Mouse (Mus musculus) midbrain, embryonic 16.5 days (tissue): ENCODE measurements around the gene Cbr2. TPM values are rescaled to one million over a fixed set of nuclear protein-coding genes. Genes with fewer than 3 reads are reported as not detected.
"Not testable (repeated sequence)": the region's sequence is repeated elsewhere in the genome, so short reads cannot be mapped to it uniquely, and the experiment has no call there.

ENCODE experiments used
- ATAC-seq: fragments of 200-750 bp; cut with Nextera tagmentation; 2 replicates; pipeline ENCODE4 v1.8.0; 2017; ENCODE audit warnings: moderate TSS enrichment
- H3K27ac ChIP-seq: fragments of 300-500 bp; sonication (generic); 2 replicates; pipeline ENCODE4 v1.5.1; 2014; ENCODE audit warnings: mild to moderate bottlenecking, low read length, mixed read lengths
- H3K27me3 ChIP-seq: fragments of 300-500 bp; sonication (generic); 2 replicates; pipeline ENCODE4 v1.6.1; 2014; ENCODE audit warnings: low read depth, low read length, mixed read lengths; ENCODE audit not compliant: control insufficient read depth, insufficient read depth
- H3K36me3 ChIP-seq: fragments of 300-500 bp; sonication (generic); 2 replicates; pipeline ENCODE4 v1.6.1; 2014; ENCODE audit warnings: mild to moderate bottlenecking, low read length, moderate library complexity, mixed read lengths; ENCODE audit not compliant: control insufficient read depth, insufficient read depth
- H3K4me1 ChIP-seq: fragments of 300-500 bp; sonication (generic); 2 replicates; pipeline ENCODE4 v1.6.1; 2014; ENCODE audit warnings: mild to moderate bottlenecking, low read length, mixed read lengths; ENCODE audit not compliant: control insufficient read depth, insufficient read depth
- H3K4me2 ChIP-seq: fragments of 300-500 bp; sonication (generic); 2 replicates; pipeline ENCODE4 v1.6.1; 2014; ENCODE audit warnings: mild to moderate bottlenecking, low read length, mixed read lengths
- H3K4me3 ChIP-seq: fragments of 300-500 bp; sonication (generic); 2 replicates; pipeline ENCODE4 v1.5.1; 2014; ENCODE audit warnings: low read depth, mild to moderate bottlenecking, low read length, moderate library complexity, mixed read lengths
- H3K9ac ChIP-seq: fragments of 300-500 bp; sonication (generic); 2 replicates; pipeline ENCODE4 v1.6.1; 2014; ENCODE audit warnings: low read depth, low read length, mixed read lengths
- H3K9me3 ChIP-seq: fragments of 300-500 bp; sonication (generic); replicated peaks from 2 replicates; pipeline ENCODE4 v1.6.1; 2014; ENCODE audit warnings: mild to moderate bottlenecking, low read length, mixed read lengths; ENCODE audit not compliant: control insufficient read depth, poor library complexity, severe bottlenecking
- WGBS: fragments of 180-500 bp; shearing (Covaris S2); extraction: QIAGEN DNeasy Blood & Tissue Kit; methylation state at CpG from one replicate; pipeline ENCODE4 v1.1.7; 2014; 5-methylcytosine and 5-hydroxymethylcytosine counted together
- polyA plus RNA-seq: library from polyadenylated mRNA; unstranded; fragments of >200 nt; fragmentation: Nextera tagmentation; extraction: Ambion mirVana; gene quantifications from 2 replicates; pipeline ENCODE4 v1.2.1, GENCODE M21; 2015

Cbr2 gene
- 0.87 and 1.6 TPM in 2 replicates for polyA plus RNA-seq

GRCm38 (mm10) chr11:120731858-120732680, at the start of gene Cbr2:
Cbr2 (minus strand) TSS chr11:120732114.
- no peaks in the 10 kb centered on the region; the same call in 1 of the 2 replicates for H3K27me3 ChIP-seq
- WGBS = 73% methylated on average over 12 of the region's 12 CpGs
- H3K27ac ChIP-seq = no peak within 1 kb of the TSS
- H3K4me1 ChIP-seq = peaks cover 2% of the 10 kb centered on the region; the same call in 1 of the 2 replicates
- H3K9me3 ChIP-seq = no peaks in the 10 kb centered on the region
- H3K9ac ChIP-seq = no peak within 1 kb of the TSS
- no peak within 1 kb of the TSS for H3K4me2 ChIP-seq
- no peak for ATAC-seq
- no peaks in the 10 kb centered on the region for H3K36me3 ChIP-seq
- H3K4me3 ChIP-seq = no peak within 1 kb of the TSS

- Histone ChIP-seq H3K36me3 (peaks cover 13% of the 10 kb centered on the region; the same call in 1 of the 2 replicates), H3K4me1 (peaks cover 19% of the 10 kb centered on the region)
- not testable (repeated sequence) for ATAC-seq, H3K9me3 ChIP-seq, H3K9ac ChIP-seq, H3K4me2 ChIP-seq, H3K4me3 ChIP-seq, H3K27ac ChIP-seq, H3K27me3 ChIP-seq
- WGBS = 95% methylated on average over 6 of the region's 6 CpGs
Observed at GRCm38 (mm10) chr11:120781361-120781760, 49.4 kb upstream of the Cbr2 start.

GRCm38 (mm10) chr11:120779876-120780275, 48.0 kb upstream of the Cbr2 start:
- Histone ChIP-seq H3K9me3 (no peaks in the 10 kb centered on the region), H3K4me1 (peaks cover 10% of the 10 kb centered on the region), H3K9ac (no peak overlapping the region), H3K4me3 (no peak overlapping the region), H3K27me3 (no peaks in the 10 kb centered on the region), H3K36me3 (peaks cover 13% of the 10 kb centered on the region; the same call in 1 of the 2 replicates), H3K4me2 (no peak overlapping the region), H3K27ac (no peak overlapping the region)
- ATAC-seq = no peak
- WGBS = 74% methylated on average over 1 of the region's 1 CpGs

GRCm38 (mm10) chr11:120777123-120777522, 45.2 kb upstream of the Cbr2 start:
- no peak for ATAC-seq
- H3K4me1 ChIP-seq = no peaks in the 10 kb centered on the region; the same call in 1 of the 2 replicates
- no peaks in the 10 kb centered on the region for H3K9me3 ChIP-seq
- no peak overlapping the region for H3K4me2 ChIP-seq
- no peak overlapping the region for H3K27ac ChIP-seq
- H3K27me3 ChIP-seq = no peaks in the 10 kb centered on the region
- H3K4me3 ChIP-seq = no peak overlapping the region
- H3K9ac ChIP-seq = no peak overlapping the region
- peaks cover 13% of the 10 kb centered on the region; the same call in 1 of the 2 replicates for H3K36me3 ChIP-seq
- 27% methylated on average over 6 of the region's 6 CpGs for WGBS

- Histone ChIP-seq H3K36me3 (peaks cover 6% of the 10 kb centered on the region; the same call in 1 of the 2 replicates), H3K4me2 (no peak overlapping the region), H3K27ac (no peak overlapping the region), H3K27me3 (no peaks in the 10 kb centered on the region), H3K4me1 (no peaks in the 10 kb centered on the region; the same call in 1 of the 2 replicates), H3K9ac (no peak overlapping the region), H3K4me3 (no peak overlapping the region), H3K9me3 (no peaks in the 10 kb centered on the region)
- 29% methylated on average over 15 of the region's 15 CpGs for WGBS
- peak; percentile 83 for ATAC-seq
Observed at GRCm38 (mm10) chr11:120775774-120776469, 44.0 kb upstream of the Cbr2 start.

GRCm38 (mm10) chr11:120773463-120774190, 41.7 kb upstream of the Cbr2 start:
- 87% methylated on average over 7 of the region's 7 CpGs for WGBS

GRCm38 (mm10) chr11:120772749-120773148, 40.8 kb upstream of the Cbr2 start:
- Histone ChIP-seq H3K4me2 (no peak overlapping the region), H3K27me3 (no peaks in the 10 kb centered on the region), H3K4me3 (no peak overlapping the region), H3K36me3 (no peaks in the 10 kb centered on the region), H3K9me3 (no peaks in the 10 kb centered on the region), H3K27ac (no peak overlapping the region), H3K4me1 (no peaks in the 10 kb centered on the region; the same call in 1 of the 2 replicates), H3K9ac (no peak overlapping the region)
- ATAC-seq = no peak
- WGBS = 81% methylated on average over 3 of the region's 3 CpGs

More at GRCm38 (mm10) chr11:120773463-120774190, 41.7 kb upstream of the Cbr2 start:
- Histone ChIP-seq H3K4me3 (no peak overlapping the region), H3K9me3 (no peaks in the 10 kb centered on the region), H3K9ac (no peak overlapping the region; the same call in 1 of the 2 replicates), H3K27me3 (no peaks in the 10 kb centered on the region), H3K27ac (no peak overlapping the region), H3K4me2 (no peak overlapping the region), H3K36me3 (no peaks in the 10 kb centered on the region), H3K4me1 (no peaks in the 10 kb centered on the region; the same call in 1 of the 2 replicates)
- ATAC-seq = no peak

GRCm38 (mm10) chr11:120768206-120768605, 36.3 kb upstream of the Cbr2 start:
- H3K9me3 ChIP-seq = no peaks in the 10 kb centered on the region
- ATAC-seq = no peak
- H3K4me1 ChIP-seq = no peaks in the 10 kb centered on the region
- no peaks in the 10 kb centered on the region for H3K36me3 ChIP-seq
- no peak overlapping the region for H3K4me2 ChIP-seq
- no peak overlapping the region for H3K4me3 ChIP-seq
- no peaks in the 10 kb centered on the region for H3K27me3 ChIP-seq
- H3K27ac ChIP-seq = no peak overlapping the region
- WGBS = 37% methylated on average over 1 of the region's 1 CpGs
- no peak overlapping the region for H3K9ac ChIP-seq
